Mouse (Mus musculus): ENCODE data around the gene Gm8298. TPM values are rescaled to one million over a fixed set of nuclear protein-coding genes. Genes with fewer than 3 reads are reported as not detected.
"Not testable (repeated sequence)": the region's sequence is repeated elsewhere in the genome, so short reads cannot be mapped to it uniquely, and the experiment has no call there.

The Gm8298 gene
- not detected in 2 replicates for polyA plus RNA-seq (2015; fragmentation: Nextera tagmentation; extraction: Ambion mirVana)

GRCm38 (mm10) chr3:59860751-59861150 lies at the start of gene Gm8298:
Gene Gm8298, plus strand, starts transcription at chr3:59861051.
- ATAC-seq (ENCODE audit: low read depth), result no peak
- WGBS, result 86% methylated on average over 2 of the region's 2 CpGs
- Histone ChIP-seq H3K27me3 (ENCODE audit: control insufficient read depth, insufficient read depth, low read depth, low read length) (no peaks in the 10 kb centered on the region), H3K4me3 (ENCODE audit: low read length) (no peak within 1 kb of the TSS), H3K36me3 (ENCODE audit: control insufficient read depth, insufficient read depth, low read length) (no peaks in the 10 kb centered on the region), H3K4me1 (replicated peaks; ENCODE audit: control insufficient read depth, insufficient read depth, low read length) (no peaks in the 10 kb centered on the region), H3K27ac (ENCODE audit: low read length) (no peak within 1 kb of the TSS), H3K9ac (ENCODE audit: low read length) (no peak within 1 kb of the TSS), H3K9me3 (ENCODE audit: control insufficient read depth, low read length) (no peaks in the 10 kb centered on the region), H3K4me2 (ENCODE audit: low read depth, low read length) (no peak within 1 kb of the TSS)

- Histone ChIP-seq H3K4me3 (ENCODE audit: low read length) (no peak overlapping the region), H3K27me3 (ENCODE audit: control insufficient read depth, insufficient read depth, low read depth, low read length) (no peaks in the 10 kb centered on the region), H3K27ac (ENCODE audit: low read length) (no peak overlapping the region), H3K36me3 (ENCODE audit: control insufficient read depth, insufficient read depth, low read length) (no peaks in the 10 kb centered on the region), H3K4me1 (replicated peaks; ENCODE audit: control insufficient read depth, insufficient read depth, low read length) (no peaks in the 10 kb centered on the region), H3K4me2 (ENCODE audit: low read depth, low read length) (no peak overlapping the region), H3K9me3 (ENCODE audit: control insufficient read depth, low read length) (no peaks in the 10 kb centered on the region), H3K9ac (ENCODE audit: low read length) (no peak overlapping the region)
- ATAC-seq (ENCODE audit: low read depth), result no peak
Observed at GRCm38 (mm10) chr3:59813169-59813568, 47.7 kb upstream of the Gm8298 start.

GRCm38 (mm10) chr3:59870765-59871164 lies 9.9 kb downstream of the Gm8298 start:
- Histone ChIP-seq H3K27me3 (ENCODE audit: control insufficient read depth, insufficient read depth, low read depth, low read length) (no peaks in the 10 kb centered on the region), H3K36me3 (ENCODE audit: control insufficient read depth, insufficient read depth, low read length) (no peaks in the 10 kb centered on the region), H3K9ac (ENCODE audit: low read length) (no peak overlapping the region), H3K9me3 (ENCODE audit: control insufficient read depth, low read length) (no peaks in the 10 kb centered on the region), H3K4me1 (replicated peaks; ENCODE audit: control insufficient read depth, insufficient read depth, low read length) (no peaks in the 10 kb centered on the region), H3K4me3 (ENCODE audit: low read length) (no peak overlapping the region), H3K27ac (ENCODE audit: low read length) (no peak overlapping the region), H3K4me2 (ENCODE audit: low read depth, low read length) (no peak overlapping the region)
- 13% methylated on average over 2 of the region's 2 CpGs for WGBS
- no peak for ATAC-seq (ENCODE audit: low read depth)

- H3K4me3 ChIP-seq (ENCODE audit: low read length); H3K27me3 ChIP-seq (ENCODE audit: control insufficient read depth, insufficient read depth, low read depth, low read length); H3K4me2 ChIP-seq (ENCODE audit: low read depth, low read length); H3K4me1 ChIP-seq (replicated peaks; ENCODE audit: control insufficient read depth, insufficient read depth, low read length); H3K27ac ChIP-seq (ENCODE audit: low read length); H3K9me3 ChIP-seq (ENCODE audit: control insufficient read depth, low read length); ATAC-seq (ENCODE audit: low read depth); H3K36me3 ChIP-seq (ENCODE audit: control insufficient read depth, insufficient read depth, low read length); H3K9ac ChIP-seq (ENCODE audit: low read length): not testable (repeated sequence)
- 73% methylated on average over 1 of the region's 1 CpGs for WGBS
Observed at GRCm38 (mm10) chr3:59877601-59878000, 16.8 kb downstream of the Gm8298 start.

GRCm38 (mm10) chr3:59879801-59880554 lies 19.1 kb downstream of the Gm8298 start:
- not testable (repeated sequence) for H3K9me3 ChIP-seq (ENCODE audit: control insufficient read depth, low read length); H3K36me3 ChIP-seq (ENCODE audit: control insufficient read depth, insufficient read depth, low read length); ATAC-seq (ENCODE audit: low read depth); H3K9ac ChIP-seq (ENCODE audit: low read length); H3K4me1 ChIP-seq (replicated peaks; ENCODE audit: control insufficient read depth, insufficient read depth, low read length); H3K27ac ChIP-seq (ENCODE audit: low read length); H3K4me2 ChIP-seq (ENCODE audit: low read depth, low read length); H3K4me3 ChIP-seq (ENCODE audit: low read length); H3K27me3 ChIP-seq (ENCODE audit: control insufficient read depth, insufficient read depth, low read depth, low read length)
- 66% methylated on average over 7 of the region's 7 CpGs for WGBS

- Histone ChIP-seq H3K36me3 (ENCODE audit: control insufficient read depth, insufficient read depth, low read length) (no peaks in the 10 kb centered on the region), H3K4me1 (replicated peaks; ENCODE audit: control insufficient read depth, insufficient read depth, low read length) (no peaks in the 10 kb centered on the region), H3K4me2 (ENCODE audit: low read depth, low read length) (no peak overlapping the region), H3K27ac (ENCODE audit: low read length) (no peak overlapping the region), H3K27me3 (ENCODE audit: control insufficient read depth, insufficient read depth, low read depth, low read length) (no peaks in the 10 kb centered on the region), H3K4me3 (ENCODE audit: low read length) (no peak overlapping the region), H3K9ac (ENCODE audit: low read length) (no peak overlapping the region), H3K9me3 (ENCODE audit: control insufficient read depth, low read length) (no peaks in the 10 kb centered on the region)
- ATAC-seq (ENCODE audit: low read depth), result no peak
- WGBS, result 46% methylated on average over 2 of the region's 2 CpGs
Observed at GRCm38 (mm10) chr3:59893276-59893675, 32.4 kb downstream of the Gm8298 start.

- no peaks in the 10 kb centered on the region for H3K27me3 ChIP-seq (ENCODE audit: control insufficient read depth, insufficient read depth, low read depth, low read length)
- no peak for ATAC-seq (ENCODE audit: low read depth)
- no peak within 1 kb of the TSS for H3K4me2 ChIP-seq (ENCODE audit: low read depth, low read length)
- WGBS, result 86% methylated on average over 2 of the region's 2 CpGs
- no peak within 1 kb of the TSS for H3K9ac ChIP-seq (ENCODE audit: low read length)
- H3K4me3 ChIP-seq (ENCODE audit: low read length), result no peak within 1 kb of the TSS
- no peaks in the 10 kb centered on the region for H3K4me1 ChIP-seq (replicated peaks; ENCODE audit: control insufficient read depth, insufficient read depth, low read length)
- H3K9me3 ChIP-seq (ENCODE audit: control insufficient read depth, low read length), result no peaks in the 10 kb centered on the region
- no peak within 1 kb of the TSS for H3K27ac ChIP-seq (ENCODE audit: low read length)
- no peaks in the 10 kb centered on the region for H3K36me3 ChIP-seq (ENCODE audit: control insufficient read depth, insufficient read depth, low read length)
Observed at GRCm38 (mm10) chr3:59924914-59925313, 64.1 kb downstream of the Gm8298 start, which contains the start of gene C130079G13Rik. Gene C130079G13Rik, plus strand, starts transcription at chr3:59925214.

Other genes starting within 250 kb of the Gm8298 start
- not detected in 2 replicates for gene Gm5538, start 131.3 kb upstream of the Gm8298 start, polyA plus RNA-seq (2015; fragmentation: Nextera tagmentation; extraction: Ambion mirVana)
- gene C130079G13Rik, start 64.2 kb downstream of the Gm8298 start, polyA plus RNA-seq (2015; fragmentation: Nextera tagmentation; extraction: Ambion mirVana), result not detected in 2 replicates
- not detected in 2 replicates for gene Aadacl2, start 145.7 kb downstream of the Gm8298 start, polyA plus RNA-seq (2015; fragmentation: Nextera tagmentation; extraction: Ambion mirVana)
- 0.93 and 4.9 TPM in 2 replicates for gene Aadac, start 164.7 kb downstream of the Gm8298 start, polyA plus RNA-seq (2015; fragmentation: Nextera tagmentation; extraction: Ambion mirVana)
- gene Sucnr1, start 220.8 kb downstream of the Gm8298 start, polyA plus RNA-seq (2015; fragmentation: Nextera tagmentation; extraction: Ambion mirVana), result not detected in 2 replicates

All from lung, embryonic 16.5 days (tissue).